Mouse (Mus musculus) c-Kit-positive CD71-positive TER-119-negative erythroid progenitor cells, embryonic 14.5 days (primary cell): Measurements from ENCODE around the gene Olfr71.

Source experiments
- DNase-seq: peaks from one replicate; pipeline ENCODE4 v3.0.0-alpha.2; 2013; ENCODE audit warnings: low read depth

Gene Olfr71

GRCm38 (mm10) chr4:43711821-43712220, 1.8 kb upstream of the Olfr71 start:
- no peak for DNase-seq

- no peak for DNase-seq
Measured at GRCm38 (mm10) chr4:43705991-43706390, 4.1 kb downstream of the Olfr71 start.

- DNase-seq: no peak
Measured at GRCm38 (mm10) chr4:43703851-43704250, 6.2 kb downstream of the Olfr71 start.

GRCm38 (mm10) chr4:43703439-43703838, 6.6 kb downstream of the Olfr71 start:
- no peak for DNase-seq

GRCm38 (mm10) chr4:43700707-43701106, 9.3 kb downstream of the Olfr71 start, which contains the start of gene Olfr70:
Olfr70 (minus strand) TSS chr4:43700807.
- DNase-seq: no peak

GRCm38 (mm10) chr4:43696561-43696960, 13.5 kb downstream of the Olfr71 start:
- no peak for DNase-seq

- DNase-seq: no peak
Measured at GRCm38 (mm10) chr4:43695249-43695671, 14.8 kb downstream of the Olfr71 start.

- no peak for DNase-seq
Measured at GRCm38 (mm10) chr4:43694439-43695248, 15.4 kb downstream of the Olfr71 start.

- peak; percentile 21 for DNase-seq
Measured at GRCm38 (mm10) chr4:43693806-43694241, 16.2 kb downstream of the Olfr71 start.

- DNase-seq: no peak
Measured at GRCm38 (mm10) chr4:43691026-43691425, 19.0 kb downstream of the Olfr71 start.

GRCm38 (mm10) chr4:43690021-43690420, 20.0 kb downstream of the Olfr71 start:
- no peak for DNase-seq

GRCm38 (mm10) chr4:43679416-43680043, 30.5 kb downstream of the Olfr71 start:
- no peak for DNase-seq

- no peak for DNase-seq
Measured at GRCm38 (mm10) chr4:43678541-43678940, 31.5 kb downstream of the Olfr71 start.

- no peak for DNase-seq
Measured at GRCm38 (mm10) chr4:43675608-43676007, 34.4 kb downstream of the Olfr71 start.

GRCm38 (mm10) chr4:43674974-43675373, 35.1 kb downstream of the Olfr71 start:
- no peak for DNase-seq

- no peak for DNase-seq
Measured at GRCm38 (mm10) chr4:43673703-43674102, 36.4 kb downstream of the Olfr71 start.

GRCm38 (mm10) chr4:43672070-43672469, 38.0 kb downstream of the Olfr71 start:
- DNase-seq: peak; percentile 90

GRCm38 (mm10) chr4:43669428-43669794, 40.6 kb downstream of the Olfr71 start:
- DNase-seq: no peak

- DNase-seq: peak; percentile 79
Measured at GRCm38 (mm10) chr4:43668782-43669427, 41.1 kb downstream of the Olfr71 start, which contains the start of the genes Tmem8b and Fam221b. Tmem8b (plus strand) TSS chr4:43668971. Fam221b (minus strand) TSS chr4:43669145.

- DNase-seq: no peak
Measured at GRCm38 (mm10) chr4:43666412-43666811, 43.6 kb downstream of the Olfr71 start.

GRCm38 (mm10) chr4:43657146-43657545, 52.9 kb downstream of the Olfr71 start:
- no peak for DNase-seq

- peak; percentile 91 for DNase-seq
Measured at GRCm38 (mm10) chr4:43656339-43657109, 53.5 kb downstream of the Olfr71 start, which contains the start of gene Hint2. Hint2 (minus strand) TSS chr4:43656466.
